Mouse (Mus musculus) intestine, postnatal 0 days (tissue): Measurements from ENCODE around the gene Olfr345. TPM values are rescaled to one million over a fixed set of nuclear protein-coding genes. Genes with fewer than 3 reads are reported as not detected.

Experiments used
- ATAC-seq: fragments of 200-750 bp; cut with Nextera tagmentation; 2 replicates; pipeline ENCODE4 v1.8.0; 2017; ENCODE audit warnings: mild to moderate bottlenecking, moderate TSS enrichment, moderate library complexity
- H3K27ac ChIP-seq: fragments of 300-500 bp; sonication (generic); 2 replicates; pipeline ENCODE4 v1.5.1; 2014; ENCODE audit warnings: mild to moderate bottlenecking, low read depth, low read length, moderate library complexity
- H3K27me3 ChIP-seq: fragments of 300-500 bp; sonication (generic); replicated peaks from 2 replicates; pipeline ENCODE4 v1.6.1; 2014; ENCODE audit warnings: low read length, mixed read lengths; ENCODE audit not compliant: control insufficient read depth, insufficient read depth
- H3K36me3 ChIP-seq: fragments of 300-500 bp; sonication (generic); 2 replicates; pipeline ENCODE4 v1.6.1; 2014; ENCODE audit warnings: mild to moderate bottlenecking, moderate library complexity; ENCODE audit not compliant: control insufficient read depth, insufficient read depth
- H3K4me1 ChIP-seq: fragments of 300-500 bp; sonication (generic); replicated peaks from 2 replicates; pipeline ENCODE4 v1.6.1; 2014; ENCODE audit warnings: antibody characterized with exemption, low read length, mixed read lengths; ENCODE audit not compliant: control insufficient read depth, insufficient read depth
- H3K4me2 ChIP-seq: fragments of 300-500 bp; sonication (generic); replicated peaks from 2 replicates; pipeline ENCODE4 v1.6.1; 2014; ENCODE audit warnings: low read depth, mild to moderate bottlenecking, moderate library complexity
- H3K4me3 ChIP-seq: fragments of 300-500 bp; sonication (generic); 2 replicates; pipeline ENCODE4 v1.5.1; 2014; ENCODE audit warnings: low read depth, low read length
- H3K9ac ChIP-seq: fragments of 300-500 bp; sonication (generic); 2 replicates; pipeline ENCODE4 v1.6.1; 2014; ENCODE audit warnings: mild to moderate bottlenecking, low read depth, low read length
- H3K9me3 ChIP-seq: fragments of 300-500 bp; sonication (generic); 2 replicates; pipeline ENCODE4 v1.6.1; 2016; ENCODE audit warnings: mixed run types; ENCODE audit not compliant: control insufficient read depth
- CTCF ChIP-seq: sonication (generic); IDR thresholded peaks from 2 replicates; pipeline ENCODE4 v1.5.1; 2016; ENCODE audit warnings: low read depth, mild to moderate bottlenecking, control low read depth, antibody characterized with exemption, moderate library complexity
- WGBS: fragments of 180-500 bp; shearing (Covaris S2); extraction: QIAGEN DNeasy Blood & Tissue Kit; methylation state at CpG from one replicate; pipeline ENCODE4 v1.1.7; 2014; 5-methylcytosine and 5-hydroxymethylcytosine counted together
- polyA plus RNA-seq: library from polyadenylated mRNA; unstranded; fragments of >200 nt; fragmentation: Nextera tagmentation; extraction: Ambion mirVana; gene quantifications from 2 replicates; pipeline ENCODE4 v1.2.1, GENCODE M21; 2015

The Olfr345 gene
- polyA plus RNA-seq, result not detected in 2 replicates

GRCm38 (mm10) chr2:36639741-36640140 lies at the start of gene Olfr345:
Gene Olfr345, plus strand, starts transcription at chr2:36640041.
- TF ChIP-seq CTCF, result no peak

DNA sequence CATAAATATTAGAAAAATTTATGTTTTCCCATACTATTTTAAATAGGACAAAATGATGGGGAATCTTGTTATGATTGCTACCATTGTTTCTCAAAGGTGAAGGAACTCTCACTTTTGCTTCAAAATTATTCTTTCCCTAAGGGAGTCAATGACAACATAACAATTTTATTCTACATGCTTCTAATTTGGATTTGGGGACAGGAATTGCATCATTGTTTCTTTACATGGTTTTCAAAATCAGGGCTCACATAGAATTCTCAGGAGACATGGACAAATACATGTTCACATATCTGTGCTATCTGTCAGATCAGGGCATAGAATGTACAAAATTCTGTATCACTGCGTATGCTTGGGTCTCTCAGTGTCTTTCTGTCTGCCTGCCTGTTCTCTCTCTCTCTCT lies 45.6 kb downstream of the Olfr345 start, which contains the start of gene Olfr346:
Gene Olfr346, plus strand, starts transcription at position 301 of the 400 bp plus-strand sequence.
- WGBS, result 74% methylated on average over 1 of the region's 1 CpGs
- Histone ChIP-seq H3K4me1 (no peaks in the 10 kb centered on the region), H3K27ac (no peak within 1 kb of the TSS), H3K27me3 (no peaks in the 10 kb centered on the region), H3K9me3 (no peaks in the 10 kb centered on the region), H3K36me3 (no peaks in the 10 kb centered on the region), H3K4me3 (no peak within 1 kb of the TSS), H3K4me2 (no peak within 1 kb of the TSS), H3K9ac (no peak within 1 kb of the TSS)
- ATAC-seq, result no peak
- no peak for TF ChIP-seq CTCF

More at GRCm38 (mm10) chr2:36639741-36640140, at the start of gene Olfr345:
- ATAC-seq, result no peak
- Histone ChIP-seq H3K27me3 (no peaks in the 10 kb centered on the region), H3K4me1 (no peaks in the 10 kb centered on the region), H3K27ac (no peak within 1 kb of the TSS), H3K9ac (no peak within 1 kb of the TSS), H3K4me2 (no peak within 1 kb of the TSS), H3K36me3 (no peaks in the 10 kb centered on the region), H3K9me3 (no peaks in the 10 kb centered on the region), H3K4me3 (no peak within 1 kb of the TSS)
- WGBS, result 68% methylated on average over 1 of the region's 1 CpGs

Other genes starting within 250 kb of the Olfr345 start
- not detected in 2 replicates for gene Olfr339, start 221.1 kb upstream of the Olfr345 start, polyA plus RNA-seq
- gene Olfr340, start 187.5 kb upstream of the Olfr345 start, polyA plus RNA-seq, result not detected in 2 replicates
- gene Olfr341, start 157.6 kb upstream of the Olfr345 start, polyA plus RNA-seq, result not detected in 2 replicates
- gene Olfr342, start 115.0 kb upstream of the Olfr345 start, polyA plus RNA-seq, result not detected in 2 replicates
- gene Olfr344, start 73.4 kb upstream of the Olfr345 start, polyA plus RNA-seq, result not detected in 2 replicates
- not detected in 2 replicates for gene Olfr346, start 45.7 kb downstream of the Olfr345 start, polyA plus RNA-seq
- gene Olfr347, start 91.9 kb downstream of the Olfr345 start, polyA plus RNA-seq, result not detected in 2 replicates
- gene Olfr348, start 144.2 kb downstream of the Olfr345 start, polyA plus RNA-seq, result not detected in 2 replicates
- gene Olfr50, start 150.5 kb downstream of the Olfr345 start, polyA plus RNA-seq, result not detected in 2 replicates
- gene Olfr3, start 177.0 kb downstream of the Olfr345 start, polyA plus RNA-seq, result not detected in 2 replicates
- not detected in 2 replicates for gene Olfr350, start 206.3 kb downstream of the Olfr345 start, polyA plus RNA-seq
- gene Olfr351, start 222.6 kb downstream of the Olfr345 start, polyA plus RNA-seq, result not detected in 2 replicates
- not detected in 2 replicates for gene Olfr352, start 228.4 kb downstream of the Olfr345 start, polyA plus RNA-seq